Mouse (Mus musculus): ENCODE data around the gene Lrrc41. TPM values are rescaled to one million over a fixed set of nuclear protein-coding genes. Genes with fewer than 3 reads are reported as not detected.
A peak's percentile ranks its signal among the peaks of the same experiment; 100 is the strongest.

Gene Lrrc41
- polyA plus RNA-seq, 1 experiment = 59.6 TPM

- TF ChIP-seq CTCF (IDR thresholded peaks at IDR 0.05; ENCODE audit: borderline replicate concordance, extremely low read depth, insufficient read depth, insufficient read length) (no peak), POLR2A (IDR thresholded peaks at IDR 0.05; ENCODE audit: borderline replicate concordance, extremely low read depth, insufficient read depth, insufficient read length, poor library complexity, severe bottlenecking) (no peak)
- DNase-seq (ENCODE audit: low read depth) = no peak
Measured at GRCm38 (mm10) chr4:116088510-116089249, 13.6 kb downstream of the Lrrc41 start.

- DNase-seq (ENCODE audit: low read depth) = no peak
- TF ChIP-seq POLR2A (IDR thresholded peaks at IDR 0.05; ENCODE audit: borderline replicate concordance, extremely low read depth, insufficient read depth, insufficient read length, poor library complexity, severe bottlenecking) (no peak), CTCF (IDR thresholded peaks at IDR 0.05; ENCODE audit: borderline replicate concordance, extremely low read depth, insufficient read depth, insufficient read length) (no peak)
Measured at GRCm38 (mm10) chr4:116096291-116096690, 21.2 kb downstream of the Lrrc41 start.

- TF ChIP-seq POLR2A (IDR thresholded peaks at IDR 0.05; ENCODE audit: borderline replicate concordance, extremely low read depth, insufficient read depth, insufficient read length, poor library complexity, severe bottlenecking) (no peak), CTCF (IDR thresholded peaks at IDR 0.05; ENCODE audit: borderline replicate concordance, extremely low read depth, insufficient read depth, insufficient read length) (no peak)
- no peak for DNase-seq (ENCODE audit: low read depth)
Measured at GRCm38 (mm10) chr4:116097211-116097610, 22.1 kb downstream of the Lrrc41 start.

GRCm38 (mm10) chr4:116100959-116101358 is 25.9 kb downstream of the Lrrc41 start:
- TF ChIP-seq CTCF (IDR thresholded peaks at IDR 0.05; ENCODE audit: borderline replicate concordance, extremely low read depth, insufficient read depth, insufficient read length) = no peak
- TF ChIP-seq POLR2A (IDR thresholded peaks at IDR 0.05; ENCODE audit: borderline replicate concordance, extremely low read depth, insufficient read depth, insufficient read length, poor library complexity, severe bottlenecking) = no peak
- no peak for DNase-seq (ENCODE audit: low read depth)

- no peak for DNase-seq (ENCODE audit: low read depth)
- TF ChIP-seq POLR2A (IDR thresholded peaks at IDR 0.05; ENCODE audit: borderline replicate concordance, extremely low read depth, insufficient read depth, insufficient read length, poor library complexity, severe bottlenecking) (no peak), CTCF (IDR thresholded peaks at IDR 0.05; ENCODE audit: borderline replicate concordance, extremely low read depth, insufficient read depth, insufficient read length) (no peak)
Measured at GRCm38 (mm10) chr4:116105278-116105677, 30.2 kb downstream of the Lrrc41 start.

- TF ChIP-seq CTCF (IDR thresholded peaks at IDR 0.05; ENCODE audit: borderline replicate concordance, extremely low read depth, insufficient read depth, insufficient read length) (no peak), POLR2A (IDR thresholded peaks at IDR 0.05; ENCODE audit: borderline replicate concordance, extremely low read depth, insufficient read depth, insufficient read length, poor library complexity, severe bottlenecking) (no peak)
- DNase-seq (ENCODE audit: low read depth) = no peak
Measured at GRCm38 (mm10) chr4:116110695-116111094, 35.6 kb downstream of the Lrrc41 start.

GRCm38 (mm10) chr4:116111486-116111885 is 36.4 kb downstream of the Lrrc41 start:
- no peak for DNase-seq (ENCODE audit: low read depth)
- TF ChIP-seq CTCF (IDR thresholded peaks at IDR 0.05; ENCODE audit: borderline replicate concordance, extremely low read depth, insufficient read depth, insufficient read length) (no peak), POLR2A (IDR thresholded peaks at IDR 0.05; ENCODE audit: borderline replicate concordance, extremely low read depth, insufficient read depth, insufficient read length, poor library complexity, severe bottlenecking) (no peak)

GRCm38 (mm10) chr4:116122762-116123161 is 47.7 kb downstream of the Lrrc41 start:
- no peak for TF ChIP-seq POLR2A (IDR thresholded peaks at IDR 0.05; ENCODE audit: borderline replicate concordance, extremely low read depth, insufficient read depth, insufficient read length, poor library complexity, severe bottlenecking)
- no peak for TF ChIP-seq CTCF (IDR thresholded peaks at IDR 0.05; ENCODE audit: borderline replicate concordance, extremely low read depth, insufficient read depth, insufficient read length)
- no peak for DNase-seq (ENCODE audit: low read depth)

GRCm38 (mm10) chr4:116123602-116124519 is 48.8 kb downstream of the Lrrc41 start, which contains the start of the genes Rad54l and Pomgnt1:
TSS of gene Rad54l (minus strand) at chr4:116123690.
TSS of gene Pomgnt1 (plus strand) at chr4:116123840.
- TF ChIP-seq CTCF (IDR thresholded peaks at IDR 0.05; ENCODE audit: borderline replicate concordance, extremely low read depth, insufficient read depth, insufficient read length) (peak; percentile 56; the same call in 1 of the 2 replicates), POLR2A (IDR thresholded peaks at IDR 0.05; ENCODE audit: borderline replicate concordance, extremely low read depth, insufficient read depth, insufficient read length, poor library complexity, severe bottlenecking) (peak; percentile 25; the same call in 1 of the 2 replicates)
- peak; percentile 99 for DNase-seq (ENCODE audit: low read depth)

- no peak for DNase-seq (ENCODE audit: low read depth)
- TF ChIP-seq CTCF (IDR thresholded peaks at IDR 0.05; ENCODE audit: borderline replicate concordance, extremely low read depth, insufficient read depth, insufficient read length) (no peak), POLR2A (IDR thresholded peaks at IDR 0.05; ENCODE audit: borderline replicate concordance, extremely low read depth, insufficient read depth, insufficient read length, poor library complexity, severe bottlenecking) (no peak)
Measured at GRCm38 (mm10) chr4:116125803-116126386, 50.8 kb downstream of the Lrrc41 start.

GRCm38 (mm10) chr4:116127956-116128355 is 52.9 kb downstream of the Lrrc41 start:
- no peak for DNase-seq (ENCODE audit: low read depth)
- TF ChIP-seq CTCF (IDR thresholded peaks at IDR 0.05; ENCODE audit: borderline replicate concordance, extremely low read depth, insufficient read depth, insufficient read length) = no peak
- TF ChIP-seq POLR2A (IDR thresholded peaks at IDR 0.05; ENCODE audit: borderline replicate concordance, extremely low read depth, insufficient read depth, insufficient read length, poor library complexity, severe bottlenecking) = no peak
